Mouse (Mus musculus) T-helper 2 cell (primary cell): ENCODE results near the gene Xrcc6.

Experiments used
- in situ Hi-C: fragments of 300-600 bp; cut with MboI, MseI; formaldehyde crosslinking; loops from one replicate; pipeline ENCODE4 v1.15.1; 2025; ENCODE audit warnings: high pct_unique_total_duplicates

Gene Xrcc6

DNA sequence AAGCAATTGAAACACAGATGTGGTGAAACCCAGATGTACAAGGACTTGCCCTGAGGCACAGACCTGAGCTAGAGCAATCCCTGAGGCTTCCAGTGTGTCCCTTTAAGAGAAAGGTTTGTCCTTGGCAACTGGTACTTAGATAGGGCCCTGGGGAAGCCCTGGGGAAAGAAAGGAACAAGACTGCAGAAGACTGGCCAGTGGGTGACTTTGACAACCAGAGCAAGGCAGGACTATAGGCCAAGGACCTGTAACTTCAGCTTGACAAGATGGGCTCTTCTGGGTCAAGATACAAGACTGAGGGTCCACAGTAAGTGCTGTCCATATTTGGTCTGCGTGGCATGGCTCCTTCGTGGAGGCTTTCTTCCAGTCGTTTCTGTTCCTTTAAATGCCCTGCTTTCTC, at the start of gene Xrcc6:
Gene Xrcc6 (plus strand): TSS at position 190 of the 400 bp plus-strand sequence.
- in situ Hi-C loops = no loop called here

DNA sequence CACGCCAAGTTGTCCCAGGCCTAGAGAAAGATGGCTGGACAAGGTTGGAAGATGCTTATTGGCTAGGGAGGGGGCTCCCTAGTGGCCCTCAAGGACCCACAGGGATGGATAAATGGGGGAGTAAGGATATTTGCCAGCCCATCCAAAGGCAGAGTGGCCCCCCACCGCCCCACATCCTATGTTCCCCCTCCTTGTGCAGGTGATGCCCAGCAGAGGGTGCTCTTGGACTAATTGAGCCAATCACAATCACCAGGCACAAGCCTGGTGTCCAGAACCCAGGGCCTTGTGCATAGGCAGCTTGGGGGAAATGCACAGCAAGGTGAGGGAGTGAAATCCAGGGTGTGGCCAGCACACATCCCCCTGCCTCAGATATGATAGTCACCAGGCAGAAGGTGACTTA, 49.4 kb upstream of the Xrcc6 start:
- in situ Hi-C loops = no loop called here

DNA sequence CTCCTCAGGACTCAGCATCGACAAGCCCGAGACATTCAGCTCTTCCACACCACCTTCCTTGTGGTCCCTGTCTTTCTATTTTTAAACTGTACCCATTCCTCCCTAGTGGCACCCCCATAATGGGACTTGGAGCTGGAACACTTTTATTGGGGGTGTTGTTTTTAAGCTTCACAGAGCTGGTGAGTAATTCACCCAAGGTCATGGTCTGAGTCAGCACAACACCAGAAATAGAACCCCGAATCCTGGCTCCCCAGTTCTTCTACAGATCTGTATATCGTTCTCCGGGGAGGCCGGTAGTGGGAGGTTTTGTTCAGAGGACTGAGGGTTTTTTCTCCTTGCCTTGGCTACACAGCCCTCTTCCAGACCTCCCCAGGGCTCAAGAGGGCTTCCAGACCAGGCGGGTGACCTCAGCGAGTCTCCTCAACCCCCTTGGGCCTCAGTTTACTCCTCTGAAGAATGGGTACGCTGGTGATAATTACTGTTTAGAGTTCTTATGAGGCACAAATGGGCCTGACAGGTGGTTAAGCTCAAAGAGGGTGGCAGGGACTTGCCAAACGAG, 48.4 kb upstream of the Xrcc6 start:
- in situ Hi-C loops = no loop called here

DNA sequence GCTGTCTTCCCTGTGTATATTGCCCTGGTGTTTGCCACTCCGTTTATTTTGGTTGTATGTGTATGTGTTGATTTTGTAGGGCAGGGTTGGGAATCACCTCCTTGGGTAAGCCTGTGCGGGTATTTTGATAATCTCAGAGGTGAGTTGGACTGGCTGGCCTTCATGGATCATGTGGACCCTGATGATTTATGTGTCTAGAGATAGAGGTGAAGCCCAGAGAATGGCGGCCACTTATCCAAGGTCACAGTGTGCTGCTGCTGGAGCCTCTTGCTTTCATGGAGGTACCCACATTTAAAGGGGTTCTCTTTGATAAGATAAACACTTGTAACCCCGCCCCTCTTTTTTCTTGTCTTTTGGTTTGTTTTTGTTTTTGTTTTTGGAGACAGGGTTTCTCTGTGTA, 47.9 kb upstream of the Xrcc6 start:
- in situ Hi-C loops = no loop called here

DNA sequence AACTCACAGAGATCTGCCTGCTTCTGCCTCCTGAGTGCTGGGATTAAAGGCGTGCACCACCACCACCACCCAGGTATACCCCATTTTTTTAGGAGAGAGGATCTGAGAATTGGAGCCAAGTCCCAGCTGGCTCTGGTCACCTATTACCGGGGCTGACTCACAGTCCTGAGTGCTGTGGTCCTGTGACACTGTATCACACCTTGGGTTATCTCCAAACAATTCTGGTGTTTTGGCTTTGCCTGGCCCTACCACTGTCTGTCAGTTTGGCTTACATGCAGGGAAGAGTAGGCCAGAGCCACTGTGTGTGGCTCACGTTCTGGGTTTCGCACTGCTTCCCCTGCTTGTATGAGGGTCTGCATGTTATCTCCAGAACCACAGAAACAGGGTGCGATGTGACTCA, 47.4 kb upstream of the Xrcc6 start:
- in situ Hi-C loops = no loop called here

DNA sequence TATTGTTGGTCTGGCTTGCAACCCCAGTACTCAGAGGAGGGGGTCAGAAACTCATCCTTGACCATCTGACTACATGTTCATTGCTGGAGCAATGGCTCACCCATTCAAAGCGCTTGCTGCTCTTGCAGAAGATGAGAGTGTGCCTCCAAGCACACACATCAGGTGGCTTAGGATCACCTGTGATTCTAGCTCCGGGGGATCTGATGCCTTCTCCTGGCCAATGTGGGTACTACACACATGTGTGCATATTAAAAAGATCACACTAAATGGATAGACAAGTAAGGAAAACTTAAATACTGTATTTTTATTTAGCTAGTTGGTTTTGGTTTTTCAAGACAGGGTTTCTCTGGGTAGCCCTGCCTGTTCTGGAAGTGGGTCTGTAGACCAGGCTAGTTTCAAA, 46.6 kb upstream of the Xrcc6 start:
- in situ Hi-C loops = no loop called here

DNA sequence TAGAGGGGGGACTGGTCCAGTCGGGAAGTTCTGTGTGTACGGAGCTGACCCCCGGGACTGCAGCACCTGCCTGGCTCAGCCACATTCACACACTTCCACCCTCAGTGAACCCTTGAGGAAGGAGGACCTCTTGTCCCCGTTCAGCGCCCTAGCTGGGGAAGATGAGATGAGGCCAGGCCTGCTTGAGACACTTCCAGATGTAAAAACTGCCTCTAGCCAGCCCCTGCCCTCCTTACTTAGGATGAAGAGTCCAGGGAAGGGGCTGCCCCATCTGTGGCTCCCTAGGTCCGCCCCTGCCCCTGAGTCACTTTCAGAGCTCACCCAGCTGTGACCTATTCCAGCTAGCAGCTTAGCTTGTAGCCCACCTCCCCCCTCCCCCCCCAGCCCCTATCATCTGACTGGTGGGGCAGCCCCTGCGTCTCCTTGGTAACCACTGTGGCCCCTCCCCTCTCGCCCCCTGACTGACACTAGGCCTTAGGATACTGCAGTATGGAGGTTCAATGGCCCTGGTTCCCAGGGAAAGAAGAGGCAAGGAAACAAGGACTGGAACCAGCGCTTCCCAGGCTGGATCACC, 44.4 kb upstream of the Xrcc6 start:
- in situ Hi-C loops = no loop called here

DNA sequence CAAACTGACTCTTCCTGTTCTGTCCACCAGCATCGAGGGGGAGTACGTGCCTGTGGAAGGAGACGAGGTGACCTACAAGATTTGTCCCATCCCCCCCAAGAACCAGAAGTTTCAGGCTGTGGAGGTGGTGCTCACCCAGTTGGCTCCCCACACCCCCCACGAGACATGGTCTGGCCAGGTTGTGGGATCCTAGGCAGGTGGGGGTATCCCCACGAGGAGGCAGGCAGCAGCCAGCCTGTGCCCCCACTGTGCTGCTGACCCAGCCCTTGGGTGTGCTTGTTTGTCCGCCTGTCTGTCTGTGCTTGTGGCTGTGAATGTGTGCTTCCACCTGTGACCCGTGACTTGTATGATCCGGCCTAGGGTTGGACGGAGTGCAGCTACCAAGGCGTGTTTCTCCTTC, 38.6 kb upstream of the Xrcc6 start:
- in situ Hi-C loops = no loop called here

DNA sequence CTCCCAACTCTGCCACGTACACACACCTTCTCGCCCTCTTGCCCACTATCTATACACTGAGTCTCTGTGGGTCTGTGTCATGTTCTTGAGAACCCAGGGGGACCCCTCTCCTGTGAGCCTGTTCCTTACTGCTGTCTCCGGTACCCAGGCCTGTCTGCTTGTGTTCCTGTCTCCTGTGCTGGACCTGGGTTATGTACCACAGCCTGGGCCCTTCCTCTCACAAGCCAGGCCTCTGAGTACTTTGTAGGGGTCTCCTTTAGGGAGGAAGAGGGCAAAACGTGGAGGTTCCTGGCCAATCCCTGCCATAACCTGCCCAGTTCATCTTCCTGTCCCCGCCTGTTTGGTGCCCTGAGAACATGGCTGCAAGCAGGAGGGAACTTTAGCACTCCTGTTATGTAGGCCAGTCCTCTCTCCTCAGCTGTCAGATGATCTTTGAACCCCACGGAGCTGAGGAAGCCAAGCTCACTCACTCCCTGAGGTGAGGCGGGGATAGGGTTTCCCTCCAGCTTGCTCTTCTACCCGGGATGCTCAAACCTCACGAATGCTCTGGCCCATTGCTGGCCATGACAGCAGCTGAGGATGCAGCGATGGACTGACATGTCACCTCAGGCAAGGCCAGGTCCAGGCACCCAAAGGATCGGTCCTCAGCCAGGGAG, 38.0 kb upstream of the Xrcc6 start:
- in situ Hi-C loops = loop anchor here (5.0 kb wide), 1 partner anchor 43 kb away; no protein-coding TSS in a partner anchor

DNA sequence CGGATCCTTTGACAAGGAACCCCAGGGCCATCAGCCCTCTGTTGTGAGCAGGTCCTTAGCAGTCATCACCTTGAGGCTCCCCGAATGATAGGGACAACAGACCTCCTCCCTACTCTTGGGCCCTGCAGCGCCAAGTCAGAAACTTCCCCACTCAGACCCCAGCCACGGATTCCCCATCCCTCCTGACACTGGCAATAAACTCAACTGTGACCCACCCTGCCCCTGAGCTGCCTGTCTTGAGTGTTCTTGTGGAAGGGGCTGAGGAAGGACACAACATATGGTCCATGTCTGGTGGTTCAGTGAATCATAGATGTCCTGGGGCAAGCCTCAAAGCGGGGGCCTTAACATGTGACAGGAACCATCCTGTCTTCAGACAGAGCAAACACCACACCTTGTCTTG, 36.9 kb upstream of the Xrcc6 start:
- in situ Hi-C loops = loop anchor here (5.0 kb wide), 1 partner anchor 42 kb away; no protein-coding TSS in a partner anchor

DNA sequence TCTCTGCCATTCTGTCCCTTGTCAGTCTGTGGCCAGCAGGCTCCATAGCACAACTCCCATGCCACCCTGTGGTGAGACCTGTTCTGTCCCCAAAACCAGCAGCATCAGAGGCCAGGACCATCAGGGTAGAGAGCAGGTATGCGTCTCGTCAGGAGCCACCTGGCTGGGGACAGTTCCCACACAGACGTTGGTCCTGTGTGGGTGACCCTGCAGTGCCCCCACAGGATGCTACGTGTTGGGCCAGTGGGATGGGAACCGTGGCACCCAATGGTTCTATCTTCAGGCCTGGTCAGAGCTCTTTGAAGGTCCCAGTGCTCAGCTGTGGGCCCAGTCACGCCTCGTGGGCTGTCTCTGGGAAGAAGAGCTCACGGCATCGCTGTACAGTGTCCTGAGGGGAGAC, 36.5 kb upstream of the Xrcc6 start:
- in situ Hi-C loops = loop anchor here (5.0 kb wide), 1 partner anchor 41 kb away; no protein-coding TSS in a partner anchor

DNA sequence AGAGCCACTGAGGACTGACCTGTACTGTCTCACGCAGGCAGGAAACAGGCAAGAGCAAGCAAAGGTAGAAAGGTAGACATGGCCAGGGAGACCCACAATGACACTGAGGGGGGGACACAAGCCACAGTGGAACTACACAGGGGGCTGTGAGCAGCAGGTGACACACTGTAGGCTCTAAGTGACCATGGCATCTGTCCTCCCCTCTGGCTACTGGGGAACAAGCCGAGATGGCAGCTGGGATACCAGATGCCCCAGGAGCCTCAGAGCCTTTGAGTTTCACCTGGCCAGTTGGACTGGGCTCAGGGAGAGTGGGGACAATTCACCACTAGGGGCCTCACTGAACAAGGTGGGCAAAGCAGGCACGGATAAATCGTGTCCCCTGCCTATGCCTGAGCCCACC, 35.3 kb upstream of the Xrcc6 start:
- in situ Hi-C loops = loop anchor here (5.0 kb wide), 1 partner anchor 40 kb away; no protein-coding TSS in a partner anchor

DNA sequence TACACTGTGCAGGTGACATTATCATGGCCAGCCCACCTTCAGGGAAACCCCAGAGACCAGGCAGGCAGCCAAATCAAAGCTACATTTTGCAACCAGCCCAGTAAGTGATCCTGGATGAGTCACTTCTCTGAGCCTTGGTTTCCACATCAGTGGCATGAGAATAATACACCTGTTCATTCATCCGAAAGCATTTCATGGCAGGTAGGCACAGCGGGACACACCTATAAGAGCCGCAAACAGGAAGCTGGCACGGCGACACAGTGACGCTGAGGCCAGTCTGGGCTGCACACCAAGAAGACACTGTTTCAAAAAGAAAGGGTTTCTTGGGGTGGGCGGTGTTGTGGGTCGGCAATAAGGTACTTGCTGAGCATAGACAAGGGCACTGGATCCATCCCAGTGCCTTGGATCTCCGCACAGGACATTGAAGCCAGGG, 33.5 kb upstream of the Xrcc6 start:
- in situ Hi-C loops = loop anchor here (5.0 kb wide), 1 partner anchor 38 kb away; no protein-coding TSS in a partner anchor

DNA sequence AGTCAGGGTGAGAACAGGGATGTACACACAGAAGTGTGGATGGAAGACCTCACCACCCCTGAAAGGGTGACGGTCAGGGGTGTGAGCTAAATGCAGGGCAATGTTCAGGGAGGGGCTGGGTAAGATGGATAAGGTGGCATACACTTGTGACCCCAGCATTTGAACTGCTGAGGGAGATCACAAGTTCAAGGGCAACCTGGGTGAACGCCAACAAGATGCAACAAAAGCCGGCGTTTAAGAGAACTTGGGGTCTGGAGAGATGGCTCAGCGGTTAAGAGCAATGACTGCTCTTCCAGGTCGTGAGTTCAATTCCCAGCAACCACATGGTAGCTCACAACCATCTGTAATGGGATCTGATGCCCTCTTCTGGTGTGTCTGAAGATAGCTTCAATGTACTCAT, 32.9 kb upstream of the Xrcc6 start:
- in situ Hi-C loops = loop anchor here (5.0 kb wide), 1 partner anchor 38 kb away; no protein-coding TSS in a partner anchor

DNA sequence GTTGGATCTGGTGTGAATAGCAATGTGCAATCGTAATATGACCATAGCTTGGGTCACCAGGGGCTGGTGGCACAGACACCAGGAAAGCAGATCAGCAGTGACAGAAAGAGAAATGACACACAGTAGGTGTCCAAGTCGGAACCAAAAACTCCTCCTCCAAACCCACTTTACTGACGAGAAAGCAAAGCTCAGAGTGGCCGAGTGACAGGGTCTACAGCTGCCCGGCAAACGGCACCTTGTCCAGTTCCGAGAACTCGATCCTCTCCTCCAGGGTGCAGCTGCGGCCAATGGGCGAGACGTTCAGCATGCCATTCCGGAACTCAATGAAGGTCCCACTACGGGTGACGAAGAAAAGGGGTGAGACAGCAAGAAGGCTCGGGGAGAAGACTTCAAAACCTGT, 32.2 kb upstream of the Xrcc6 start:
- in situ Hi-C loops = no loop called here

DNA sequence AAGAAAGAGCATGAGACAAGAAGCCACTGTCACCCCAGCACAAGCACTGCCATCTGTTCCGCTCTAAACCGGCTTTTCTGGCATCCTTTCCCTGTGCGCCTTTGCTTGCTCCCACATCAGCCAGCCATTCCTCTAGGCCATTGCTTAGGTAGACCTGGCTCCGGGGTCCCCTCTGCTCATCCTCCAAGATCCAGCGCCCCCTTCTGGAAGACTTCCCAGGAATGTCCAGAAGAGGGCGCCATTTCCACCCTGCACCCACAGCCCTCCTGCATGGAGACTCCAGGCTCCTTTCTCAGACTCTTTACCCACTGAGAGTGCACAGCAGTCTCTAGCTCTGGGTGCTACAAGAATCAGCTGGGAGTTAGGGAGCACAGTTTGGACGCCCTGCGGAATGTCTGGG, 31.2 kb upstream of the Xrcc6 start:
- in situ Hi-C loops = no loop called here

DNA sequence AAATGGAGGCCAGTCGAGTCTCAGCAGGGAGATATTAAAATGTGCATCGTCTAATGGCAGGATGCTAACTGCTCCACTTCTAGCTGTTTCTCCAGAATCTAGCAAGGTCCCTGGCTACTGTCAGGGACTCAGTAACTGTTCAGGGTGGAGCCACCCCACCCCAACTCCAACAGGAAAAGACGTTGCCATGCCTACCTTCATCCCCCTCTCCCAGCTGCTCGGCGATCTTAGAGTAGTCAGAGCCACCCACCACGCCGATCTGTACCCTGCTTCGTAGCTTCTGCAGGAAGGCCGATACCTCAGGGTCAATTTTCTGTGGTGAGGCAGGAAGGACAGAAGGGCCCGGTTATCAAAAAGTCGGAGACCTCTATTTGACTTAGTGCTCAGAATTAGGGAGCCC, 30.0 kb upstream of the Xrcc6 start:
- in situ Hi-C loops = no loop called here

DNA sequence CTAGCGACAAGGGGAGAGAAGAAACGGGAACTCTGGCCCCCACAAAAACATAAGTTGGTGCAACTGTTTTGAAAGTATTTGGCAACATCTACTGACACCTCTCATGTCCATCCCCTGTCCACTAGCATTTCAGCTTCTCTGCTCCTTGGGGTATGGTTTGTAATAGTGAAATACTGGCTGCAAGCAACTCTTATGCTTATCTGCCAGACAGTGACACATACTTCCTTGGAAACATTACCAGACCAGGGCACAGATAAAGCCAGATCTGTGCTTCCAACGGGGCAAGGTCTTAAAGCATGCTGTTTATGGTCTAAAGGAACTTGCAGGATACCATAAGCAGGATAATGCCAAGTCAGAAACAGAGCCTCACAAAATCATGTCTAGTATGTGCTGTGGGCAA, 28.7 kb upstream of the Xrcc6 start:
- in situ Hi-C loops = no loop called here

DNA sequence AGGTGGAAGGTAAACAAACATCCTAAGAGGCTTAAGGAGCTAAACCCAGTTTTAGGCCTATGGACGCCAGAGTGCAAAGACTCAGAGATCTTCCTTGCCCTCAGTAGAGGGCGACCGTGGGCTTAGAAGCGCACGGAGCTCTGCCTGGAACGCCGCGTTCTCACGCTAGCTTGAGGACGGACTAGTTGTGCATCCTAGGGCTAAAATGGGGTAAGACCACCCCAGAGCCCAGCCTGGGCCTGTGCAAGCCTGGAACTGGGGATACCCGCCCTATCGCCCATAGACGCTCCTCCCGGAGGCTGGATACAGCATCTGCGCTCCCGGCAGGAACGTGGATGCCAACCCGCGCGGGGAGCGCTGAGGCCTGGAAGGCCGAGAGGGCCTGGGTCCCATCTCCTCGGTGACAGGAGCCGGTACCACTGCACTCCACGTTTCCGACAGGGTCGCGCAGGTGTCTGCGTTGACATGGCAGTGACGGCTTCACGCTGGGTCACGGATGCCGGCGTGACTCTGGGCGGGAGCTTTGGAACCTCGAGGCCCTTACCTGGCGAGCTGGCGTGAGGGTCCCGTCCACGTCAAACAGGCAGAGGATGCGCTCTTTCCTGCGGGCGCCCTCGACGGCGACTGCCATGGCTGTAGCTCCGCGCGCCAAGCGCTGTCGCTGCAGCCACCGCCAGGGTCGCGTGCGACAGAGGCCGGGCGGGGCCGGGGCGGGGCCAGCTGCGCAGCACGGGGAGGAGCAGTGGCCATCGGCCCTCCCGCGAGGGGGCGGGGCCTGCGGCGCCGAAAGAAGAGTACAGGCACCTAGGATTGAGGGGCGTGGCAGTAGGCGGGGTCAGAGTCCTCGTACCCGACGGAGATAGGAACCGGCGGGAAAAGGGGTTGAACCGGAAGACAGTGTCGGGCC, 27.2 kb upstream of the Xrcc6 start, which contains the start of gene Pmm1:
Gene Pmm1 (minus strand): TSS at position 760 of the 907 bp plus-strand sequence.
- in situ Hi-C loops = no loop called here

DNA sequence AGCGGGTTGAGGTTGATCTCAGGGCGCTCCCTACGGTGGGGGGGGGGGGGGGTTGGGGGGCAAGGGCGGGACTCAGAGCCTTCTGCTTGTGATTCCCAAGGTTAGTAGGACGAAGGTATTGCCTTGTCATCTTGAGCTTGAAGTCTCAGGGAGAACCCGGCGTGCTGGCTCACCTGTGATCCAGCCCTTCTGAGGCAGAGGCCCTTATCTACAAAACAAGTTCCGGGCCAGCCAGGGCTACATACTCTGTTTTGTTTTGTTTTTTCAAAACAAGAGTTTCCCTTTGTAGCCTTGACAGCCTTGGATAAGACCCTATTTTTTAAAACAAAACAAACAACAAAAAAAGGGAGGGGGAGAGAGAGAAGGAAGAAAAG, 26.6 kb upstream of the Xrcc6 start:
- in situ Hi-C loops = no loop called here

DNA sequence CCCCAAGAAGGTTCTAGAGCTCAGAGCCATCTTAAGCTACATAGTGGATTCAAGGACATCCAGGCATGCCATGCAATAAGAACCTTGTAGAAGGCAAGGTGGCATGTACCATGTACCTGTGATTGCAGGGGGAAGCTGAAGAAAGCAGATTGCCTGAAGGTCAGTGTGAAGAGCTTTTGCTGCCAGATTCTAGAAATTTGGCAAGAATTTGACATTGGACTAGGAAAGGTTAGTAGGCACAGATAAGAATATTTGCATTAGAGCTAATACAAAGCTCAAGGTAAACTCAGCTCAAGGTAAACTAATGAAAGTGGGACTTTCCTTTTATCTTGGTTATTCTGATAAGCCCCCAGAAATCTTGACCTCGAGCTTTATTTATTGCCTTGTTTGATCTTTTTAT, 23.4 kb upstream of the Xrcc6 start:
- in situ Hi-C loops = no loop called here

DNA sequence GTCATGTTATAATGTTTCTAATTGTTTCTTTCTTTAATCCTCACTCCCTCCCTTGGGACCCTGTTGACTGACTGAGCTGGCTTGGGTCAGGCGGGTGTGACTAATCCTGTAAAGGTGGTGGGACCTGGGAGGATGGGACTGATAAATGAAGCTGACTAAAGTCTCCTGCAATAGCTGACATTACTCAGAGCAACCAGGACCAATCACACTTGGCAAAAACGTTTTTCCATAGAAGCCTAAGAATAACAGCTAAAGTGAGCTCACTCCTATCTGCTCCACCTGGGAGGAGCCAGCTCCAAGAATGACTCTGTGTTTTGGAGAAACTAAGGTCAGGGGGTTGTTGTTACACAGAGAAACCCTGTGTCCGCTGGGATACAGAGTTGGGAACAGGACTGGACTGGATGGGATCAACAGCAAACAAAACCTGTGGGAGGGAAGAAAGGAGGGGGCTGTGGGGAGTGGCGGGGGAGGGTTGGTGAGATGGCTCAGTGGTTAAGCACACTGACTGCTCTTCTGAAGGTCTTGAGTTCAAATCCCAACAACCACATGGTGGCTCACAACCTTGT, 22.6 kb upstream of the Xrcc6 start:
- in situ Hi-C loops = no loop called here
